In the genomic region with DNA sequence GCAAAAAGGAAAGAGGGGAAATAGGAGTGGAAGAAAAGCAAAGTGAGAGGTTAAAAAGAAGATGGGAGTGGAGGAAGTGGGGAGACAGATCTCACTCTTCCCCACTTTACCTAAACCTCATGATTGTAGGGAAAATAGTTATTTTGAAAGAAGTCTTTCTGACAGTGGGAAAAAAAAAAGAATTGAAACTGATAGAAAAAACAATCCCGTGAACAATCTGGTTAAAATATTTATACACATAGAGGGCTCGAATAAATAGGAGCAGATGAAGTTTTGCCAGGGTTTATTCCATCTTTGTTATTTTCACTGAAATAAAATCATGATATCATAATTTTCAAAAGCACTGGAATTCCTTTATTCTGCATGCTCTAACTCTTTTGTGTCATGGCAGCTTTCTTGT, we compare ENCODE assay signal across 16 mouse cellular contexts.
"Had no signal": no experiment of that assay in that cellular context is flagged by ENCODE, and none has a peak within 500 bp of the region (broad histone marks: within the 10 kb centered on the region; RNA-seq: fewer than 3 reads in every experiment).

No protein-coding gene starts in this region.

- H3K27ac ChIP-seq: neural tube, embryonic 13.5 days; neural tube, embryonic 15.5 days; stomach, embryonic 15.5 days; stomach, postnatal 0 days had no signal

- H3K4me1 ChIP-seq: neural tube, embryonic 13.5 days; neural tube, embryonic 15.5 days; stomach, embryonic 15.5 days had no signal

- H3K9me3 ChIP-seq: neural tube, embryonic 13.5 days; neural tube, embryonic 15.5 days; stomach, embryonic 15.5 days had no signal

- H3K4me2 ChIP-seq: neural tube, embryonic 13.5 days; neural tube, embryonic 15.5 days; stomach, embryonic 15.5 days had no signal

- H3K36me3 ChIP-seq: neural tube, embryonic 13.5 days; neural tube, embryonic 15.5 days; stomach, embryonic 15.5 days had no signal

- DNase-seq: retina, postnatal 1 day; right cerebral cortex, adult 18-20 months; right cerebral cortex, postnatal 14 days; right cerebral cortex, postnatal 25 days; right cerebral cortex, postnatal 4 days; spleen, adult 18-20 months; thymus, adult 18-20 months; thymus, adult 2 months; thymus, postnatal 14 days; thymus, postnatal 25 days; thymus, postnatal 36 days; thymus, postnatal 4 days had no signal

- H3K4me3 ChIP-seq: neural tube, embryonic 13.5 days; neural tube, embryonic 15.5 days; stomach, embryonic 15.5 days had no signal

- H3K27me3 ChIP-seq: neural tube, embryonic 13.5 days; neural tube, embryonic 15.5 days; stomach, embryonic 15.5 days had no signal

- H3K9ac ChIP-seq: neural tube, embryonic 13.5 days; neural tube, embryonic 15.5 days; stomach, embryonic 15.5 days had no signal
